Mouse (Mus musculus) heart, embryonic 10.5 days (tissue): ENCODE measurements around the gene Dek. TPM values are rescaled to one million over a fixed set of nuclear protein-coding genes. Genes with fewer than 3 reads are reported as not detected.
A peak's percentile ranks its signal among the peaks of the same experiment; 100 is the strongest.

Source experiments
- DNase-seq: peaks from one replicate; pipeline ENCODE4 v3.0.0-alpha.2; 2017; ENCODE audit warnings: low spot score
- H3K27ac ChIP-seq: fragments of 300-500 bp; sonication (generic); 2 replicates; pipeline ENCODE4 v1.5.1; 2016; ENCODE audit warnings: mild to moderate bottlenecking
- H3K27me3 ChIP-seq: fragments of 300-500 bp; sonication (generic); 2 replicates; pipeline ENCODE4 v1.6.1; 2016; ENCODE audit warnings: mild to moderate bottlenecking; ENCODE audit not compliant: poor library complexity, insufficient read depth, severe bottlenecking
- H3K36me3 ChIP-seq: fragments of 300-500 bp; sonication (generic); 2 replicates; pipeline ENCODE4 v1.6.1; 2016; ENCODE audit warnings: mild to moderate bottlenecking, moderate library complexity
- H3K4me1 ChIP-seq: fragments of 300-500 bp; sonication (generic); 2 replicates; pipeline ENCODE4 v1.6.1; 2016; ENCODE audit warnings: mild to moderate bottlenecking
- H3K4me3 ChIP-seq: fragments of 300-500 bp; sonication (generic); 2 replicates; pipeline ENCODE4 v1.5.1; 2016; ENCODE audit warnings: mild to moderate bottlenecking, moderate library complexity
- H3K9me3 ChIP-seq: fragments of 300-500 bp; sonication (generic); 2 replicates; pipeline ENCODE4 v1.6.1; 2016; ENCODE audit warnings: mild to moderate bottlenecking, moderate library complexity
- WGBS: fragments of 180-500 bp; shearing (Covaris S2); methylation state at CpG from one replicate; pipeline ENCODE4 v1.1.7; 2016; 5-methylcytosine and 5-hydroxymethylcytosine counted together
- polyA plus RNA-seq: library from polyadenylated mRNA; unstranded; fragments of >200 nt; fragmentation: Nextera tagmentation; extraction: Ambion mirVana; gene quantifications from 2 replicates; pipeline ENCODE4 v1.2.1, GENCODE M21; 2016

Dek gene
- polyA plus RNA-seq, 1 experiment from 2014 or later: 249 TPM

DNA sequence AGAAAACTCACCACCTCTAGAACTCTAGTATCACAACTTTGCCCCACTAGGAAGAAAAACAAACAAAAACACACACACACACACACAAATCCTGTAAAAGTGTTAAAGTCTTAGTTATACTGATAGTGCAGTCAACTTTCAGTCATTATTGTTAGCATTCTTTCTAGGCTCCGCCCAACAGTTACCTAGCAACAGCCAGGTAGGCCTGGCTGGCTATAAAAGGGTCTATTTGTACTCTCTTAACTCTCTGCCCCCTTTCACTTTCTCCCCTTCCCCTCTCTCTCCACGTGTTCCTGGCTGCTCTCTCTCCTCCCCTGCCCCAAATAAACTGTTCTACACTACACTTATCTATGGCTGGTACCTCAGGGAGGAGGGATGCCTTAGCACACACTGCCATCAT lies 1.9 kb downstream of the Dek start:
- Histone ChIP-seq H3K27me3 (peaks cover 11% of the 10 kb centered on the region; the same call in 1 of the 2 replicates), H3K9me3 (no peaks in the 10 kb centered on the region), H3K36me3 (peaks cover 35% of the 10 kb centered on the region), H3K4me3 (peak overlapping the region; percentile 98), H3K4me1 (peaks cover 22% of the 10 kb centered on the region), H3K27ac (peak overlapping the region; percentile 48; the same call in 1 of the 2 replicates)
- WGBS: 29% methylated on average over 2 of the region's 2 CpGs
- DNase-seq: no peak

DNA sequence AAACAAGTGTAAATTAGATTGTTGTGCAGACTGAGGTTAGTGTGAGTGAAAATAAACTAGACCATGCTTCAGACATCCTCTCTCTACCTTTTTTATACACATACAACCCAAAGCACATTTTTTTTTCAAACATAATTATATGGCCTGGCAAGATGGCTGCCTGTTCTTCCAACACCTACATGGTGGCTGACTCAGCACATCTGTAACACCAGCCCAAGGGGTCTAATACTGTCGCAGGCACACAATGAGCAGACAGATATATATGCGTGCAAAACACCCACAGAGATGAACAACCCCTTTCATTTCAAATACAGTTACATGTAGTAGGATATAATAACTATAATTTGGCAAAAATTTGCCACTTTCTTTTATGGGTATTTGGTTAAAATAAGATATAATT lies 5.4 kb downstream of the Dek start:
- H3K4me1 ChIP-seq: peaks cover 16% of the 10 kb centered on the region
- H3K27ac ChIP-seq: no peak overlapping the region
- DNase-seq: no peak
- peaks cover 60% of the 10 kb centered on the region for H3K36me3 ChIP-seq
- H3K27me3 ChIP-seq: no peaks in the 10 kb centered on the region
- no peak overlapping the region for H3K4me3 ChIP-seq
- H3K9me3 ChIP-seq: no peaks in the 10 kb centered on the region
- 95% methylated on average over 2 of the region's 2 CpGs for WGBS

- Histone ChIP-seq H3K27me3 (no peaks in the 10 kb centered on the region), H3K27ac (no peak overlapping the region), H3K4me3 (no peak overlapping the region), H3K36me3 (peaks cover 74% of the 10 kb centered on the region), H3K4me1 (peaks cover 14% of the 10 kb centered on the region), H3K9me3 (no peaks in the 10 kb centered on the region)
- 84% methylated on average over 7 of the region's 7 CpGs for WGBS
- DNase-seq: no peak
These were observed 6.7 kb downstream of the Dek start for GRCm38 (mm10) chr13:47099265-47099664.

DNA sequence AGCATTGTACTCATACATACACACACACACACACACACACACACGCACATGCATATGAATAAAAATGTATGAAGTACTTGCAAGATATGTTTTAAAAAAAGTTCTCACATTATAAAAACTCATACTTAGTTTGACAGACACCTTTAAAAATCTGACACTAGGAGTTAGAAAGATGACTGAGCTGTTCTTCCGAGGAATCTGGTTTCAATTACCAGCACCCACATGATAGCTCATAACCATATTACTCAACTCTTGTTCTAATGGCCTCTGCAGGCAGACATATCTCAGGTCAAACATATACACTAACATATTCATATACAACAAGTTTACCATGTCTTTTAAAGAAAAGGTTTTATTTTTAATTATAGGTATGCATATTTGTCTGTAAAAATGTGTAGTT lies 9.4 kb downstream of the Dek start:
- DNase-seq: no peak
- WGBS: 92% methylated on average over 2 of the region's 2 CpGs
- Histone ChIP-seq H3K4me3 (no peak overlapping the region), H3K27ac (no peak overlapping the region), H3K4me1 (no peaks in the 10 kb centered on the region), H3K27me3 (no peaks in the 10 kb centered on the region), H3K36me3 (peaks cover 87% of the 10 kb centered on the region), H3K9me3 (no peaks in the 10 kb centered on the region)

- Histone ChIP-seq H3K4me3 (no peak overlapping the region), H3K27ac (no peak overlapping the region), H3K4me1 (no peaks in the 10 kb centered on the region), H3K27me3 (no peaks in the 10 kb centered on the region), H3K9me3 (no peaks in the 10 kb centered on the region), H3K36me3 (peaks cover 84% of the 10 kb centered on the region)
- WGBS: 90% methylated on average over 2 of the region's 2 CpGs
- no peak for DNase-seq
These were observed 12.2 kb downstream of the Dek start for GRCm38 (mm10) chr13:47093791-47094190.

- Histone ChIP-seq H3K4me1 (no peaks in the 10 kb centered on the region), H3K4me3 (no peak overlapping the region), H3K27me3 (no peaks in the 10 kb centered on the region), H3K9me3 (no peaks in the 10 kb centered on the region), H3K27ac (no peak overlapping the region), H3K36me3 (peaks cover 90% of the 10 kb centered on the region)
- DNase-seq: no peak
- WGBS: 88% methylated on average over 2 of the region's 2 CpGs
These were observed 16.7 kb downstream of the Dek start for GRCm38 (mm10) chr13:47089271-47089670.

DNA sequence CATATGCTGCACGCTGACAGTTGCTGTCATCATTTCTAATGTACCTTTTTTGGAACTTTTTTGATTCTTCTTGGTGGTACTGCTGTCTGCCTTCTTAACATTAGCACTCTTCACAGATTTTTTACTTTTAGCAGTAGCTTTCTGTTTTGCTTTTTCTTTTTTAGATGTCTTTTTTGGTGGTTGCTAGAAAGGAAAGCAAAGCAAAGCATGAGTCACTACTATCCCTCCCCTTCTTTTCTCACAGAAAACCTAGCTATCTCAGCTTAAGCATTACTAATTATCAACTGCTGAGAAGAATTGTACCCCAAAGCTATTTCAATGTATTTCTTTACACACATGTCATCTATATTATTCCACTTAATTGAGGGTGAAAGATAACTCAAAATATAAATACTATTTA lies 17.6 kb downstream of the Dek start:
- Histone ChIP-seq H3K27ac (no peak overlapping the region), H3K4me1 (no peaks in the 10 kb centered on the region), H3K27me3 (no peaks in the 10 kb centered on the region), H3K9me3 (no peaks in the 10 kb centered on the region), H3K36me3 (peaks cover 86% of the 10 kb centered on the region), H3K4me3 (no peak overlapping the region)
- no peak for DNase-seq
- WGBS: 91% methylated on average over 1 of the region's 1 CpGs

DNA sequence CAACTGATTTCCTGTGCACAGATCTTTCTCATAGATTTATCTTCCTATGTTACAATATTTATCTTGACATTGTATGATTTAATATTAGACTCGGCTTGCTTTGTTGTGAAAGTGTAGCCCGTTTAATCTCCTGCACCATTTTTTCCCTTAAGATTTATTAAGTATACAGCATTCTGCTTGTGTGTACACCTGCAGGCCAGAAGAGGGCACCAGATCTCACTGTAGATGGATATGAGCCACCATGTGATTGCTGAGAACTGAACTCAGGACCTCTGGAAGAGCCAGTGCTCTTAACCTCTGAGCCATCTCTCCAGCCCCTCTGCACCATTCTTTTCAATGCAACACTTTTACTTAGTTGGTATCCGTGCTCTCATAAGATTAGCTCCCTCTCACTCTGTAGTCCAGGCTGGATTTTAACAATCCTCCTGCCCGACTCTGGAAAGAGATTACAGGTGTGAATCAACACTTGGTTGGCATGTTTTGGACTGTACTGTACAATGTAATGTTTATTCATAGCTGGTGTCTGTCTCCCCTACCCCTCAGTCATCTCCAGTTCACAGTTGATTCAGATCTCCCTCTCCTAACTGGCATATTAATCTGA lies 25.0 kb downstream of the Dek start:
- Histone ChIP-seq H3K4me1 (0 out of 2 replicates have a peak, but pooled peaks cover 2% of the 10 kb centered on the region), H3K27ac (no peak overlapping the region), H3K27me3 (no peaks in the 10 kb centered on the region), H3K4me3 (no peak overlapping the region), H3K9me3 (no peaks in the 10 kb centered on the region), H3K36me3 (peaks cover 47% of the 10 kb centered on the region)
- peak; percentile 43 for DNase-seq
- WGBS: 86% methylated on average over 4 of the region's 4 CpGs

DNA sequence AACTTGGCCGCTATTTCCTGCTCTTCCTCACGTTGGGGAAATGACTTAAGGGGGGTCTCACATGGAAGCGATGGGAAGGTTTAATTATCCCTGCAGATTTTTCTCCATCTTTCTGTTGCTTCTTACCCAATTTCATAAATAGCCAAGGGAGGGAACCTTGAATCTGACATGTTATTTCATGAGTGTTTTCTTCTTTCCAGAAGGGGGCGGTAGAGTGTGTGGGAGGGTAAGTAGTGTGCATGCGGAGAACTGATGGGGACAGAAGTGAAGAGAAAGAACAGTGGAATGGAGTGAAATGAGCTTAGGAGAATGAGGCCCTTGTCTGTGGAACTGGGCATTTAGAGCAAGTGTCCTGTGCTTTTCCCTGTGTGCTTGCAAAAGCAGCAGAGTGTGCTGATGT lies 27.2 kb downstream of the Dek start:
- 72% methylated on average over 5 of the region's 5 CpGs for WGBS
- peaks cover 33% of the 10 kb centered on the region for H3K36me3 ChIP-seq
- no peak for DNase-seq
- H3K27me3 ChIP-seq: no peaks in the 10 kb centered on the region
- H3K4me3 ChIP-seq: no peak overlapping the region
- H3K9me3 ChIP-seq: no peaks in the 10 kb centered on the region
- no peak overlapping the region for H3K27ac ChIP-seq
- 0 out of 2 replicates have a peak, but pooled peaks cover 4% of the 10 kb centered on the region for H3K4me1 ChIP-seq

DNA sequence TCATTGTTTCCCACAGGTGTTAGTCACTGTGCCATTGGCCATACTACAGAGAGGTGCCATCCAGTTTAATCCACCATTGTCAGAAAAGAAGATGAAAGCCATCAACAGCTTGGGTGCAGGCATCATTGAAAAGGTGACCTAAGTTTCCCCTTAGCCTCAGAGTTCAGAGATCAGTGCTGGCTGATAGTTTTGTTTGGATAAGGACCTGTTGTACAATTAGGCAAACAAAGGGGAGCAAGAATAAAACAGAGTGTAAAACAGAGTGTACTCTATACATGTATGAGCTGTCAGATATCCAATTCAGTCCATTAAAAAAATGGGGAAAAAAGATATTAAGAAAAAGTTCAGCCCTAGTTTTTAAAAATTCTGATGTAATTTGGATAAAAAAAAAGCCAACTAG lies 28.6 kb downstream of the Dek start:
- no peaks in the 10 kb centered on the region for H3K9me3 ChIP-seq
- H3K4me1 ChIP-seq: 0 out of 2 replicates have a peak, but pooled peaks cover 4% of the 10 kb centered on the region
- no peak overlapping the region for H3K27ac ChIP-seq
- H3K4me3 ChIP-seq: no peak overlapping the region
- H3K27me3 ChIP-seq: no peaks in the 10 kb centered on the region
- H3K36me3 ChIP-seq: peaks cover 31% of the 10 kb centered on the region
- peak; percentile 58 for DNase-seq

DNA sequence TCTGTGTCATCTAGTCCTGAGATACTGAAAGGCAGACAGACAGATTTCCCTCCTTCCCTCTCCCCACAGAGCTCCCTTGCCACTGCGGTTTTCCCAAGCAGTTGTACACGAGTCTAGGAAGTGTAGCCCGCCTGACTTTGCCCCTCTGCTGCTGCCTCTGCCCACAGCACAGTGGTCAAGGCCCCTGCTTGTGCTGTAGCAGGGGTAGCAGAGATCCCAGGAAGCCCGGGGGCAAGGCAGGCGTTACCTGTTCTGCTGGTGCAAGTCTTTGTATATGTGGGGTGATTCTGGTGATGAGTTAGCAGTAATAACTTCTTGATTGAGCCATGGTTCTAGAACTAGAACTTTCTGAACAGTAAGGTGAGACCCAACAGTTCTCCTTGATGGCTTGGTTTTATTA lies 29.8 kb downstream of the Dek start:
- Histone ChIP-seq H3K27me3 (no peaks in the 10 kb centered on the region), H3K4me3 (no peak overlapping the region), H3K27ac (no peak overlapping the region), H3K36me3 (peaks cover 32% of the 10 kb centered on the region), H3K4me1 (0 out of 2 replicates have a peak, but pooled peaks cover 4% of the 10 kb centered on the region), H3K9me3 (no peaks in the 10 kb centered on the region)
- DNase-seq: peak; percentile 62
- 73% methylated on average over 5 of the region's 5 CpGs for WGBS

- no peaks in the 10 kb centered on the region for H3K9me3 ChIP-seq
- DNase-seq: peak; percentile 62
- peaks cover 22% of the 10 kb centered on the region for H3K36me3 ChIP-seq
- H3K27me3 ChIP-seq: no peaks in the 10 kb centered on the region
- no peak overlapping the region for H3K27ac ChIP-seq
- no peak overlapping the region for H3K4me3 ChIP-seq
- WGBS: 90% methylated on average over 5 of the region's 5 CpGs
- H3K4me1 ChIP-seq: 0 out of 2 replicates have a peak, but pooled peaks cover 4% of the 10 kb centered on the region
These were observed 33.5 kb downstream of the Dek start for GRCm38 (mm10) chr13:47072484-47072883.

DNA sequence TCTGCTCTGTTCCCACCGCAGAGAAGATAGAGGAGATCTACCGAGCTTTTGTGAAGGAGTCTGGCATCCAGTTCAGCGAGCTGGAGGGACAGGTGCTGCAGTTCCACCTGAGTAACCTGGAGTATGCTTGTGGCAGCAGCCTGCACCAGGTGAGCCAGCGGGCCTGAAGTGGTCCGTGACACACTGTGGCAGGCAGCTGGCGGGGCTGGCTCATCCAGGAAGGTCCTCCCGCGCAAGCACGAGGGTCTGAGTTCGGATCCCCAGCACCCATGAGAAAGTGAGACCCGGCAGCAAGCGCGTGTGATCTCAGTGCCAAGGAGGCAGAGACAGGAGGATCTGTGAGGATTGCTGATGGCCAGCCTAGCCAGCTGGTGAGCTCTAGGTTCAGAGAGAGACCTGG lies 34.1 kb downstream of the Dek start:
- Histone ChIP-seq H3K4me1 (0 out of 2 replicates have a peak, but pooled peaks cover 4% of the 10 kb centered on the region), H3K36me3 (peaks cover 22% of the 10 kb centered on the region), H3K4me3 (no peak overlapping the region), H3K9me3 (no peaks in the 10 kb centered on the region), H3K27me3 (no peaks in the 10 kb centered on the region), H3K27ac (no peak overlapping the region)
- peak; percentile 58 for DNase-seq
- 87% methylated on average over 13 of the region's 13 CpGs for WGBS
